Mouse (Mus musculus): Measurements from ENCODE around the gene Sgms2.
"Not testable (repeated sequence)": the region's sequence is repeated elsewhere in the genome, so short reads cannot be mapped to it uniquely, and the experiment has no call there.

Gene Sgms2

GRCm38 (mm10) chr3:131357643-131358042, 133.6 kb downstream of the Sgms2 start:
- no peak for DNase-seq (ENCODE audit: low spot score)

GRCm38 (mm10) chr3:131356026-131356425, 135.2 kb downstream of the Sgms2 start:
- no peak for DNase-seq (ENCODE audit: low spot score)

DNA sequence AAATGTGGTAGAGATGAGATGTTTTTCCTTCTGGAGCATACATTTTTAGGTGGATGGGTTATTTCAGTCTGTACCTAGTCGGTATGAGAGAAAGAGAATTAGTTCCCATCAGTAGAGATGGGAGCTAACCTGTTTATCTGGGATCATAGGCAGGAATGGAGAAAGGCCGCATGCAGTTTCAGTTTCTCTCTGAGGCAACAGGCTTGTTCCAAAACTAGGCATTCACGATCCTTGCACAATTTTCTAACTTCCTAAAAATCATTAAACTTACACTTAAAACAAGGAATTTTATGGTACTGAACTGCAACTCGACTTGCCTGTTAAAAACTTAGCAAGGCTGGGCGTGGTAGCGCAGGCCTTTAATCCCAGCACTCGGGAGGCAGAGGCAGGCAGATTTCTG, 140.7 kb downstream of the Sgms2 start:
- no peak for DNase-seq (ENCODE audit: low spot score)

DNA sequence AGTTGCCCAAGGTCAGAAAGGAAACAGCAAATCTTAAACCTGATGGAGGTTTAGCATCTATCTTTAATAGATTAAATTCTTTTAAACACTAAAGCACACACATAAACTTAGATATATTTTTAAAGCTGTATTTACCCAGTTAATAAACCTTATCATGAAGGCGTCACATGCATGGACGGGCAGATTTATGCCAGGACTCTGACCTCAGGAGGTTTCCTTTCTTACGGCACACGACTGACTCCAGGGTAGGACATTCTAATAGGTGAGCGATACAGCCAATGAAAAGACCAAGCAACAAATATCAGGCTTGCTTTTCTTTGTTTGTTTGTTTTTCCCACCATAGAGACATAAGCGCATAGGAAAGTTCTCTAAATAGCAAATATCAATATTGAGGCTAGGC, 142.2 kb downstream of the Sgms2 start:
- no peak for DNase-seq (ENCODE audit: low spot score)

- DNase-seq (ENCODE audit: low spot score) = no peak
Measured at GRCm38 (mm10) chr3:131348579-131348950, 142.6 kb downstream of the Sgms2 start.

GRCm38 (mm10) chr3:131347831-131348578, 143.2 kb downstream of the Sgms2 start:
- no peak for DNase-seq (ENCODE audit: low spot score)

DNA sequence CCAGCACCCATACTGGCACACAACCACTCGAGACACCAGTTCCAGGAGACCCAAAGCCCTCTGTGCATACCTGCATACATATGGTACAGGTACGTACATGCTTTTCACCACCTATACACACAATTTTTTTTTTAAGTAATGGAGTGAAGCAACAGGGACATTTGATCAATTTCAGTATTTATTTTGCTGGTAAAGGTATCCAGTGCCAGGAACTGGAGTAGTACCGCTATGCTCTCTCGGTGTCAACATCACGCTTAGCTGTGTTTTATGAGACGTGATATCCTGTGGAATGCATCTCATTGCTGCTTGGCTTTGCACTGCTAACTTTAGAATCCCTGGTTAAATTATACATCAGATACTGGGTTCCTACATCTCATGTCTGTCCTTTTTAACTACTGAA, 145.3 kb downstream of the Sgms2 start:
- DNase-seq (ENCODE audit: low spot score) = no peak

DNA sequence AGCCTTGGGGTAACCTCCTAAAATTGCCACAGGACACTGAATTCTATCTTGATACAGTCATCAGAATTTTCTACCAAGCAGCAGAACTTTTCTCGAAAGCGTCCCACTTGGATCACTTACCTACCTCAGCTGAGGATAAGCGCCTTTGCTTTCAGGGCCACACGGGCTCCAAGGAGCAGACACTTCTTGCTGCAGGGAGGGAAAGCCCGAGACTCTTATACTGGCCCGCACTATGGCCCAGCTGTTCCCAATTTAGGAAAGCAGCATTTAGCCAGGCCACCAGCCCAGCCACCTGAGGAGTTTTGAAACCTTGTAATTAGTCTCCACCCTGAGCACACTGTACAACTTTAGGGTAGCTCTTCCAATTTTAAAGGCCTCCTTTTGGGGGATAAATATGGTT, 147.9 kb downstream of the Sgms2 start:
- no peak for DNase-seq (ENCODE audit: low spot score)

DNA sequence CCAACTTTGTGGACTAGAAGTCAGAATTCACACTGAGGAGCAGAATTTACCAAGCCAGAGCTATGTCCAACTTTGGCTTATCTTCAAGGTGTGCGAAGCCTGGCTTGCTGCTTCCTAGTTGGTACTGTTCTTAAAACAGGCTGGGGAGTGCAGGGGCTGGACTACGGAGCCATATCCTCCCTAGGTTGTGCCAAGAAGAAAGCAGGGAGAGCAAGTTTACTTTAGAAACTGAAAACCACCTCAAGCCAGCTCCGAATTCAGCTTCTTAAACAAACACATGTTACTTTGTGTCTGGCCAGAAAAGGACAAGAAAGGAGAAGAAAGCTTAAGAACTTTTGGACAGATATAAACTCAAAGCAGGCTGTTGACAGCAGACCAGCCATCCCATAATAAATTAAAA, 150.3 kb downstream of the Sgms2 start:
- DNase-seq (ENCODE audit: low spot score) = no peak

GRCm38 (mm10) chr3:131339280-131339679, 151.9 kb downstream of the Sgms2 start:
- DNase-seq (ENCODE audit: low spot score) = no peak

- DNase-seq (ENCODE audit: low spot score) = not testable (repeated sequence)
Measured at GRCm38 (mm10) chr3:131337749-131338148, 153.5 kb downstream of the Sgms2 start.

GRCm38 (mm10) chr3:131336629-131337028, 154.6 kb downstream of the Sgms2 start:
- no peak for DNase-seq (ENCODE audit: low spot score)

GRCm38 (mm10) chr3:131335117-131335547, 156.1 kb downstream of the Sgms2 start:
- DNase-seq (ENCODE audit: low spot score) = no peak

DNA sequence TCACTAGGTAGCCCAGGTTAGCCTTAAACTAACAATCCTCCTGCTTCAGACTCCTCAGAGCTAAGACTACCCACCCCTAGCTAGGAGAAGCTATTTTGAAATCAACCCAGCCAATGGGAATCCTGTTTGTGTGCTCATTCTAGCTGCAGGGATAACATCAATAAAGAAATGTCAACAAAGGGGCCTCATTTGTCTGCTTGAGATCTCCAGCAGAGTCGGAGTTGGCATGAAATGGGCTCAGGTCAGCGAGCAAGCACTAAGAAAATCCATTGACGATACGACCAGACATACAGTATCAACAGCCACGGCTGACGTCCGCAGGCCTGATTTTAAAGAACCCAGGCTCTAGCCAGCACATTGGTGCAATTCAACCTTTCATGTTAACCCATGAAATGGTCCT, 164.0 kb downstream of the Sgms2 start:
- no peak for DNase-seq (ENCODE audit: low spot score)

- no peak for DNase-seq (ENCODE audit: low spot score)
Measured at GRCm38 (mm10) chr3:131326637-131327036, 164.6 kb downstream of the Sgms2 start.

DNA sequence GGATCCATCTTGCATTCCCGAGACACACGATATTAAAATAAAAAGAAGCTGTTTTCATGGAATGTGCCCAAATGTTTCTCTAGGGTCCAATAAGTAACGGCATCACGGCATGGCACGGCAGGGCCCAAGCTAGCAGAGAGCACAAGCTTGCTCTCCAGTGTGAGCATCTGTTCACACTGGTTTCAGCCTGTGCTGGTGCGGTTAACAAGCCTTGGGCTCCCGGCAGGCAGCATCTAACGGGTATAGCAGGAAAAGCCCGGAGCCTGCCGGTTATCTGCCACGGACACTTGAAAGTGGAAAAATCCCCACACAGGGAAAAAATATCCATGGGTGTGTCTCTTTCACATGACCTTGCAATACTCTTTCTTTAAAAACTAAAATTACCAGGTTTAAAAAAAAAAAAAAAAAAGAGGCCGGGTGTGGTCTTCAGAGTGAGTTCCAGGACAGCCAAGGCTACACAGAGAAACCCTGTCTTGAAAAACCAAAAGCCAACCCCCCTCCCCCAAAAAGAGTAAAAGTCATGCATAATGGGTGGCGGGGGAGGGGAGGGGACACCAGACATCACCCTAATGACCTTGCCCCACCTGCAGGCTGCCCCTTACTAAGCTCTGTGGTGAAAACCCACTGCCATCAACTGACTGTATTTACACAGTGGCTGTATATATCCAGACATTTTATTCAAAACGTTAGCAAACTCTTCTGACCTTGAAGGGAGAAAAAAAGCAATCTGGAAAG, 169.0 kb downstream of the Sgms2 start:
- no peak for DNase-seq (ENCODE audit: low spot score)

DNA sequence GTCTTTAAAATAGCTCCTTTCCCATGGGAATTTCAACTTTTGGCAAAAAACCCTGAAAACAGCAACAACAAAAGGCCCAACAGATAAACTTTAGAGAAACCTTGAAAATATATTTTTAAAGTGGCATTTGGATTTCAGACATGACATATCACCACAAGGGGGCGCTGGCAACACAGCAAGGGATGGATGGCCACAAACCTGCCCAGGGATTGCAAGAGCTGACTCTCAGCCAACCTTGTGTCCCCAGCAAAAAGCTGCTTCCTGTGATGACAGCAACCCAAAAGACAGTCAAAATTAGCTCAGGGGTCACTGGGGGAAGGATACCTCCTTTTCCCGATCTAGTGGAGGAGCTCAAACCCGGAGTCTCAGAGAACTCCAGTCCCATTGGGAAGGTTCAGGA, 171.0 kb downstream of the Sgms2 start:
- DNase-seq (ENCODE audit: low spot score) = peak; percentile 77

DNA sequence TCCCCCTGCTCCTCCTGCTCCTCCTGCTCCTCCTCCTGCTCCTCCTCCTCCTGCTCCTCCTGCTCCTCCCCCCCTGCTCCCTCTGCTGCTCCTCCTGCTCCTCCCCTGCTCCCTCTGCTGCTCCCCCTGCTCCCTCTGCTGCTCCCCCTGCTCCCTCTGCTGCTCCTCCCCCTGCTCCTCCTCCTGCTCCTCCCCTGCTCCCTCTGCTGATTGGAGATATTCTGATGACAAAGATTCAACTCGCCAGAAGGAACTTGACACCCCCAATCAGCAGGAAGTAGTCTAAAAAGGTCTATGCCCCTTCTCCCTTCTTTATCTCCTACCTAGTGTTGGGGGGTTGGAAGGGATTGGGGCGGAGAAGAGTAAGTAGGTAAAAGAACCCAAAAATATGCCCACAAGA, 173.0 kb downstream of the Sgms2 start:
- no peak for DNase-seq (ENCODE audit: low spot score)

DNA sequence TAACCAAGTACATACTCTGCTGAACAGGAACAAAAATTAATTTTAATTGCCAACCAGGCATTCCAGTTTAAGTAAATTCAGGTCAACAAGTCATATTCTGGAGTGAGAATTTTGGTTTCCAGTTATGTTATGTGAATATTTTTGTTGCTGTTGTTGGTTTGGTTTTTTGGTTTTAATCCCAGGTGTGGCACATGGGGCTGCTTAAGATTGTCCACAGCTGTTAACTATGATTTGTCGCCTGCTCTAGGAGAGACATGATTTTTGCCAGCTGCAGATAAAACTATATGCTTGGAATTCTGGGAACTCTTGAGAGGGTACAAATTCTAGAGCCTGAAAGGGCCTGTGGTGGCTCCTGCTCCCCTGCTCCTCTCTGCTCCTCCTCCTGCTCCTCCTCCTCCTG, 174.1 kb downstream of the Sgms2 start:
- no peak for DNase-seq (ENCODE audit: low spot score)

DNA sequence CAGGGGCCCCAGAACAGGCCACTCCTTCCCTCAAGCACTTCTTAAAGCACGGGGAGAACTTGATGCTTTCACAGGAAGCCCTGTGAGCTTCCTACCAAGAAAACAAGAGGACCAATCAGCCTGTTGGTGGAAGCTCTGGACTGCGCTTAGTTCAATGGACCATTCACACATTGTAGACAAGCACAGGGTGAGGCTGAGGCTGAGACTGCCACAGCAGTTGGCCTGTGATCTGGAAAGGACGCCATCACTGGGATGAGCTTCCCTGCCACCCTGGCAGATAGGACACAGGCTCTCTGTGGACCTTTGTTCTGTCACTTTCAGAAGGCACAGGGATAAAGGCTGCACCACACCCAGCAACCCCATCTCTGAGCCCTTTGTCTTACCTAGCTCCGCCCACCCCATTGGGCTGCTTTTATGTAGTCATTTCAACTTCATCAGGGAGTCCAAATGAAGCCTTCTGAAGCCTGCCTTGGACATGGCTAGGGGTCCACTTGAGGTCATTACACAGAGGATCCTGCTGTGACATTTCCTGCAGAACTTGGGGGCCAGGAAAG, 175.2 kb downstream of the Sgms2 start:
- DNase-seq (ENCODE audit: low spot score) = no peak

DNA sequence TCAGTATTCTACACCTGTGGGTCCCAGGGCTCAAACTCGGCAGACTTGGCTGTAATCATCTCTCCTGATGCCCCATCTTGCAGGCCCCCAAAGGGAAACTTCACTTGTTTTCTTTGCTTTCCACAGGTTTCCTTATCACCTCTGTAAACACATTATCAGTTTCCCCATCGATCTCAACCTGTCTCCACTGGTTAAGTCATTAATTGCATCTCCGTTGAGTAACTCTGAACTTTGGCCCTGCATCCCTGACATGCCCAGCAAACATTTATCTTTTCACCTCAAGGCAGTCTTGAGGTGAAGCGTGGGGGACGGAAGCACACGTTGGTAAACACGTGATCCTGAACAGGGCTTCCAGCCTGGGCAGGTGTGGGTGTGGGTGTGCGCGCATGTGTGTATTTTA, 178.9 kb downstream of the Sgms2 start:
- no peak for DNase-seq (ENCODE audit: low spot score)

DNA sequence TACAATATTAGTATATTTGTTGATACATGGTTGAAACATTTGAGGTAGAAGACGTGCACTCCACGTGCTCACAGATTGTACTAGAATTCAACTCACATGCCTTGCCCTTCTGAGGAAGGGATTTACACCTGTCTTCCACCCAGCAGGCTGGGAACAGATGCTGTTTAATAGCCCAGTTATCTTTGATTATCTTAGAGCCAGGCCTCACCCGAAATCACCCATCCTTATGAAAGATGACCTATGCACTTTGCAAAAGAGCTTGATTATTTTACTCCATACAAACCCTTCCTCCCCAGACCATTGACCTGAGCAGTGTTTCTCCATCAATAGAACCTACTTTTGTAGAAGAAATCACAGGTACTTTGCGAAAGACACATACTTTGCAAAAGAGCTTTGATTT, 180.6 kb downstream of the Sgms2 start:
- DNase-seq (ENCODE audit: low spot score) = no peak

GRCm38 (mm10) chr3:131307811-131308210, 183.4 kb downstream of the Sgms2 start:
- no peak for DNase-seq (ENCODE audit: low spot score)

All from MN1 (cell line).